9 mouse cellular contexts compared by ENCODE assay signal in genomic region chr16:31016669-31017068, GRCm38 (mm10).
"Had no signal": no experiment of that assay in that cellular context is flagged by ENCODE, and none has a peak within 500 bp of the region (broad histone marks: within the 10 kb centered on the region; RNA-seq: fewer than 3 reads in every experiment).

No protein-coding gene starts in this region.

- H3K27me3 ChIP-seq: midbrain, embryonic 12.5 days; neural tube, embryonic 12.5 days; stomach, embryonic 15.5 days had no signal

- H3K36me3 ChIP-seq: midbrain, embryonic 10.5 days; midbrain, embryonic 12.5 days; neural tube, embryonic 12.5 days; stomach, embryonic 15.5 days had no signal

- ATAC-seq: midbrain, embryonic 16.5 days had no signal

- H3K9me3 ChIP-seq: midbrain, embryonic 10.5 days; midbrain, embryonic 12.5 days; neural tube, embryonic 12.5 days; stomach, embryonic 15.5 days had no signal

- H3K4me3 ChIP-seq: midbrain, embryonic 10.5 days; midbrain, embryonic 12.5 days; neural tube, embryonic 12.5 days; stomach, embryonic 15.5 days had no signal

- H3K9ac ChIP-seq: lung, embryonic 14.5 days; midbrain, embryonic 12.5 days; neural tube, embryonic 12.5 days; stomach, embryonic 15.5 days had no signal

- H3K27ac ChIP-seq: midbrain, embryonic 10.5 days; midbrain, embryonic 12.5 days; neural tube, embryonic 12.5 days; stomach, embryonic 15.5 days; stomach, postnatal 0 days had no signal

- H3K4me1 ChIP-seq: stomach, embryonic 15.5 days had no signal

- H3K4me2 ChIP-seq: lung, embryonic 14.5 days; midbrain, embryonic 12.5 days; neural tube, embryonic 12.5 days; stomach, embryonic 15.5 days had no signal

- DNase-seq: lung, postnatal 10 days; midbrain, embryonic 14.5 days had no signal
